Mouse (Mus musculus): ENCODE measurements at regions not wholly inside any gene's neighbourhood (a gene's known extent, or its start where the extent isn't known, plus 50 kb on each side); places are given as distances from the start of the nearest gene placed in this dataset.

DNA sequence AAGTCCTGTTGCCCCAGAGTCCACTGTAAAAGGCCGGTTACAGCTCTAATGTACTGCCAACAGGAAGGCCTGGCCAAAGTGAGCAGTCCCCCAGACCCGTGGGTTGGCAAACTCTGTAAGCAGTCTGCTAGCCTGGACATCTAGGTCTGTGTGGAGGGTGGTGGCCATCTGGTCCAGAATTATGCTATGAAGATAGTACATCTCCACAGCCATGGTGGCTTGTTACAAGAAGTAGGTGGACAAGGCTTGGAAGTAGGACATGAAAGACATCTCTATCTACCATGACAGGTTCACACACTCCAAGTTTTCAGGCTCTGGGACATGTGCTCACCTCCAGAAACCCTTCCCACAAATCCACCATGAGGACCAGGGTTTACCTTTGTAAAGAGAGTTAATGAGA lies 79.1 kb upstream of the Mkln1 start:
- no peak for TF ChIP-seq CTCF (IDR thresholded peaks at IDR 0.05; ENCODE audit: extremely low read depth, insufficient read depth, low read length)
- TF ChIP-seq POLR2A (IDR thresholded peaks at IDR 0.05; ENCODE audit: extremely low read depth, insufficient read depth, low read length) = no peak

Data from cortical plate, adult 2 months (tissue).